Mouse (Mus musculus) myocyte (in vitro differentiated cells): Measurements from ENCODE around the gene Vkorc1.

ENCODE experiments used
- CEBPB ChIP-seq: IDR thresholded peaks from 2 replicates; pipeline ENCODE4 v1.6.1; 2011; ENCODE audit warnings: mild to moderate bottlenecking, moderate library complexity; ENCODE audit not compliant: poor library complexity, insufficient read depth, severe bottlenecking
- E2F4 ChIP-seq: IDR thresholded peaks from one replicate; pipeline ENCODE4 v1.6.1; 2011; ENCODE audit warnings: mild to moderate bottlenecking, control low read depth, moderate library complexity; ENCODE audit not compliant: insufficient read depth

GRCm38 (mm10) chr7:127899997-127900396 lies 4.6 kb upstream of the Vkorc1 start:
- TF ChIP-seq CEBPB, result no peak
- TF ChIP-seq E2F4, result no peak
